12 mouse cellular contexts compared by ENCODE assay signal in genomic region chr11:30158028-30158700, GRCm38 (mm10).
DNase-seq lines count a peak whose midpoint lies in the region; ATAC-seq and TF ChIP-seq lines count a peak whose summit lies in the region.
"Had no signal": no experiment of that assay in that cellular context is flagged by ENCODE, and none has a peak within 500 bp of the region (broad histone marks: within the 10 kb centered on the region; RNA-seq: fewer than 3 reads in every experiment).

No protein-coding gene starts in this region.

- peak; percentile 67 for ATAC-seq in G1E (ENCODE audit: extremely low read depth, insufficient number of reproducible peaks, low FRiP score, poor library complexity, severe bottlenecking)
- peak; percentile 42; the same call in 1 of the 2 replicates for ATAC-seq in hindbrain, embryonic 15.5 days (ENCODE audit: low FRiP score, low read depth)
- ATAC-seq: forebrain, embryonic 15.5 days had no signal

- no peaks in the 10 kb centered on the region for H3K9me3 ChIP-seq in G1E (replicated peaks)
- no peaks in the 10 kb centered on the region for H3K9me3 ChIP-seq in hindbrain, embryonic 15.5 days
- H3K9me3 ChIP-seq: forebrain, embryonic 15.5 days had no signal

- peak; percentile 94 for DNase-seq in heart, adult 11 months
- no peak for DNase-seq in heart, adult 8-10 months (ENCODE audit: low spot score)
- peak; percentile 33 for DNase-seq in G1E (ENCODE audit: low spot score)
- DNase-seq in cerebellum, adult 9-11 months = peak; percentile 90
- no peak for DNase-seq in frontal cortex, adult 2 months (ENCODE audit: extremely low spot score in 1 of 2, low spot score in 1 of 2)
- DNase-seq in kidney, adult 11 months = no peak
- DNase-seq in lung, postnatal 4 days = no peak
- DNase-seq: kidney, postnatal 36 days; thymus, postnatal 14 days had no signal

- H3K27ac ChIP-seq in hindbrain, embryonic 15.5 days (replicated peaks) = peak overlapping the region; percentile 56
- H3K27ac ChIP-seq: forebrain, embryonic 15.5 days; macrophage had no signal

- no peak overlapping the region for H3K4me2 ChIP-seq in hindbrain, embryonic 15.5 days
- H3K4me2 ChIP-seq: forebrain, embryonic 15.5 days had no signal

- H3K4me3 ChIP-seq in G1E (ENCODE audit: low read depth, low read length) = peak overlapping the region; percentile 34; the same call in 1 of the 2 replicates
- no peak overlapping the region for H3K4me3 ChIP-seq in hindbrain, embryonic 15.5 days
- H3K4me3 ChIP-seq: forebrain, embryonic 15.5 days had no signal

- WGBS in hindbrain, embryonic 15.5 days = 52% methylated on average over 8 of the region's 8 CpGs

- H3K4me1 ChIP-seq in G1E (ENCODE audit: insufficient read depth, low read depth, low read length) = peaks cover 84% of the 10 kb centered on the region
- peaks cover 29% of the 10 kb centered on the region; the same call in 1 of the 2 replicates for H3K4me1 ChIP-seq in hindbrain, embryonic 15.5 days (replicated peaks)

- TF ChIP-seq CTCF in G1E (IDR thresholded peaks at IDR 0.05; ENCODE audit: low read depth, low read length) = no peak

- H3K27me3 ChIP-seq in G1E (ENCODE audit: insufficient read depth, low read length) = no peaks in the 10 kb centered on the region
- H3K27me3 ChIP-seq in hindbrain, embryonic 15.5 days = no peaks in the 10 kb centered on the region
- H3K27me3 ChIP-seq: forebrain, embryonic 15.5 days had no signal

- peaks cover 40% of the 10 kb centered on the region for H3K36me3 ChIP-seq in G1E (replicated peaks)
- H3K36me3 ChIP-seq in hindbrain, embryonic 15.5 days = peaks cover 9% of the 10 kb centered on the region

- H3K9ac ChIP-seq in hindbrain, embryonic 15.5 days = no peak overlapping the region
- H3K9ac ChIP-seq: forebrain, embryonic 15.5 days had no signal

Comparison
In these comparisons a context has a peak if more than half of its experiments do, and no peak if none do; other contexts are left out.
1. DNase-seq: peak in heart, adult 11 months (single experiment), G1E (single experiment) and cerebellum, adult 9-11 months (single experiment); none in heart, adult 8-10 months (single experiment), frontal cortex, adult 2 months (0 of 2), kidney, adult 11 months (single experiment) and lung, postnatal 4 days (0 of 2).